Mouse (Mus musculus) hindbrain, embryonic 13.5 days (tissue): ENCODE data around the gene Tex44. TPM values are rescaled to one million over a fixed set of nuclear protein-coding genes. Genes with fewer than 3 reads are reported as not detected.

ENCODE experiments used
- ATAC-seq: fragments of 200-750 bp; cut with Nextera tagmentation; 2 replicates; pipeline ENCODE4 v1.8.0; 2017; ENCODE audit warnings: moderate TSS enrichment; ENCODE audit not compliant: low FRiP score
- H3K27ac ChIP-seq: fragments of 300-500 bp; sonication (generic); 2 replicates; pipeline ENCODE4 v1.5.1; 2015; ENCODE audit warnings: inconsistent platforms, mild to moderate bottlenecking, moderate library complexity
- H3K27me3 ChIP-seq: fragments of 300-500 bp; sonication (generic); 2 replicates; pipeline ENCODE4 v1.6.1; 2015; ENCODE audit warnings: mild to moderate bottlenecking, inconsistent platforms
- H3K36me3 ChIP-seq: fragments of 300-500 bp; sonication (generic); 2 replicates; pipeline ENCODE4 v1.6.1; 2015; ENCODE audit warnings: mild to moderate bottlenecking, inconsistent platforms
- H3K4me1 ChIP-seq: fragments of 300-500 bp; sonication (generic); replicated peaks from 2 replicates; pipeline ENCODE4 v1.6.1; 2015; ENCODE audit warnings: inconsistent platforms
- H3K4me2 ChIP-seq: fragments of 300-500 bp; sonication (generic); 2 replicates; pipeline ENCODE4 v1.6.1; 2015; ENCODE audit warnings: inconsistent platforms, mild to moderate bottlenecking, moderate library complexity
- H3K4me3 ChIP-seq: fragments of 300-500 bp; sonication (generic); 2 replicates; pipeline ENCODE4 v1.5.1; 2015; ENCODE audit warnings: mild to moderate bottlenecking, inconsistent platforms
- H3K9ac ChIP-seq: fragments of 300-500 bp; sonication (generic); 2 replicates; pipeline ENCODE4 v1.6.1; 2015; ENCODE audit warnings: mild to moderate bottlenecking, inconsistent platforms
- H3K9me3 ChIP-seq: fragments of 300-500 bp; sonication (generic); 2 replicates; pipeline ENCODE4 v1.6.1; 2016; ENCODE audit warnings: inconsistent platforms
- WGBS: fragments of 180-500 bp; shearing (Covaris S2); methylation state at CpG from one replicate; pipeline ENCODE4 v1.1.7; 2015; 5-methylcytosine and 5-hydroxymethylcytosine counted together
- polyA plus RNA-seq: library from polyadenylated mRNA; unstranded; fragments of >200 nt; fragmentation: Nextera tagmentation; extraction: Ambion mirVana; gene quantifications from 2 replicates; pipeline ENCODE4 v1.2.1, GENCODE M21; 2015

Gene Tex44
- polyA plus RNA-seq, 1 experiment from 2014 or later: not detected

GRCm38 (mm10) chr1:86424835-86425547 is 1.1 kb upstream of the Tex44 start:
- Histone ChIP-seq H3K27ac (peak overlapping the region; percentile 74), H3K9ac (peak overlapping the region; percentile 10; the same call in 1 of the 2 replicates), H3K4me1 (peaks cover 20% of the 10 kb centered on the region)

GRCm38 (mm10) chr1:86430056-86430455 is 3.9 kb downstream of the Tex44 start:
- Histone ChIP-seq H3K4me2 (no peak overlapping the region), H3K4me1 (peaks cover 18% of the 10 kb centered on the region), H3K9ac (no peak overlapping the region), H3K9me3 (no peaks in the 10 kb centered on the region), H3K4me3 (no peak overlapping the region), H3K36me3 (no peaks in the 10 kb centered on the region), H3K27me3 (no peaks in the 10 kb centered on the region), H3K27ac (no peak overlapping the region)
- 50% methylated on average over 2 of the region's 2 CpGs for WGBS
- ATAC-seq: no peak

More at GRCm38 (mm10) chr1:86424835-86425547, 1.1 kb upstream of the Tex44 start:
- no peaks in the 10 kb centered on the region for H3K36me3 ChIP-seq
- no peak overlapping the region for H3K4me3 ChIP-seq
- H3K9me3 ChIP-seq: no peaks in the 10 kb centered on the region
- H3K27me3 ChIP-seq: no peaks in the 10 kb centered on the region
- H3K4me2 ChIP-seq: no peak overlapping the region
- WGBS: 11% methylated on average over 11 of the region's 11 CpGs
- peak; percentile 52; the same call in 1 of the 2 replicates for ATAC-seq

- Histone ChIP-seq H3K27ac (peak overlapping the region; percentile 98), H3K4me1 (peaks cover 35% of the 10 kb centered on the region), H3K9ac (no peak overlapping the region), H3K36me3 (no peaks in the 10 kb centered on the region), H3K27me3 (no peaks in the 10 kb centered on the region), H3K4me2 (no peak overlapping the region), H3K9me3 (no peaks in the 10 kb centered on the region), H3K4me3 (no peak overlapping the region)
- ATAC-seq: no peak
- WGBS: 88% methylated on average over 4 of the region's 4 CpGs
Observed at GRCm38 (mm10) chr1:86432778-86433177, 6.6 kb downstream of the Tex44 start.

- H3K36me3 ChIP-seq: no peaks in the 10 kb centered on the region
- H3K27me3 ChIP-seq: no peaks in the 10 kb centered on the region
- peaks cover 41% of the 10 kb centered on the region for H3K4me1 ChIP-seq
- ATAC-seq: no peak
- no peak overlapping the region for H3K4me2 ChIP-seq
- H3K9me3 ChIP-seq: no peaks in the 10 kb centered on the region
- no peak overlapping the region for H3K9ac ChIP-seq
- H3K27ac ChIP-seq: peak overlapping the region; percentile 98
- WGBS: 79% methylated on average over 7 of the region's 7 CpGs
- H3K4me3 ChIP-seq: no peak overlapping the region
Observed at GRCm38 (mm10) chr1:86433359-86433758, 7.2 kb downstream of the Tex44 start.

GRCm38 (mm10) chr1:86434001-86434400 is 7.9 kb downstream of the Tex44 start:
- peaks cover 45% of the 10 kb centered on the region for H3K4me1 ChIP-seq
- 0% methylated on average over 11 of the region's 12 CpGs for WGBS

GRCm38 (mm10) chr1:86434439-86435201 is 8.5 kb downstream of the Tex44 start:
- Histone ChIP-seq H3K4me3 (peak overlapping the region; percentile 40), H3K36me3 (no peaks in the 10 kb centered on the region), H3K9ac (peak overlapping the region; percentile 74), H3K9me3 (no peaks in the 10 kb centered on the region), H3K4me1 (peaks cover 51% of the 10 kb centered on the region), H3K27ac (peak overlapping the region; percentile 98), H3K27me3 (no peaks in the 10 kb centered on the region), H3K4me2 (peak overlapping the region; percentile 64)
- ATAC-seq: peak; percentile 90
- 2% methylated on average over 45 of the region's 46 CpGs for WGBS

More at GRCm38 (mm10) chr1:86434001-86434400, 7.9 kb downstream of the Tex44 start:
- peak overlapping the region; percentile 98 for H3K27ac ChIP-seq
- H3K4me2 ChIP-seq: peak overlapping the region; percentile 64
- no peaks in the 10 kb centered on the region for H3K9me3 ChIP-seq
- H3K4me3 ChIP-seq: peak overlapping the region; percentile 40
- H3K36me3 ChIP-seq: no peaks in the 10 kb centered on the region
- ATAC-seq: peak; percentile 68
- peak overlapping the region; percentile 74 for H3K9ac ChIP-seq
- no peaks in the 10 kb centered on the region for H3K27me3 ChIP-seq

- peak overlapping the region; percentile 74; the same call in 1 of the 2 replicates for H3K9ac ChIP-seq
- peaks cover 59% of the 10 kb centered on the region for H3K4me1 ChIP-seq
- H3K4me2 ChIP-seq: peak overlapping the region; percentile 64
- peak; percentile 25 for ATAC-seq
- H3K27me3 ChIP-seq: no peaks in the 10 kb centered on the region
- H3K9me3 ChIP-seq: no peaks in the 10 kb centered on the region
- WGBS: 10% methylated on average over 13 of the region's 13 CpGs
- H3K4me3 ChIP-seq: 0 out of 2 replicates have a peak overlapping the region, but pooled peaks have one; percentile 40
- H3K27ac ChIP-seq: peak overlapping the region; percentile 98
- H3K36me3 ChIP-seq: no peaks in the 10 kb centered on the region
Observed at GRCm38 (mm10) chr1:86435302-86435821, 9.2 kb downstream of the Tex44 start.

GRCm38 (mm10) chr1:86437219-86438013 is 11.3 kb downstream of the Tex44 start:
- H3K4me1 ChIP-seq: peaks cover 79% of the 10 kb centered on the region

GRCm38 (mm10) chr1:86438014-86438319 is 11.8 kb downstream of the Tex44 start:
- H3K4me2 ChIP-seq: no peak overlapping the region
- no peaks in the 10 kb centered on the region for H3K27me3 ChIP-seq
- WGBS: 77% methylated on average over 6 of the region's 6 CpGs
- H3K36me3 ChIP-seq: no peaks in the 10 kb centered on the region
- no peak for ATAC-seq
- peaks cover 84% of the 10 kb centered on the region for H3K4me1 ChIP-seq
- no peak overlapping the region for H3K4me3 ChIP-seq
- H3K9me3 ChIP-seq: no peaks in the 10 kb centered on the region
- no peak overlapping the region for H3K27ac ChIP-seq
- H3K9ac ChIP-seq: peak overlapping the region; percentile 3; the same call in 1 of the 2 replicates

More at GRCm38 (mm10) chr1:86437219-86438013, 11.3 kb downstream of the Tex44 start:
- Histone ChIP-seq H3K9me3 (no peaks in the 10 kb centered on the region), H3K9ac (peak overlapping the region; percentile 3; the same call in 1 of the 2 replicates), H3K4me3 (no peak overlapping the region), H3K27ac (no peak overlapping the region), H3K4me2 (no peak overlapping the region), H3K27me3 (no peaks in the 10 kb centered on the region), H3K36me3 (no peaks in the 10 kb centered on the region)
- 65% methylated on average over 9 of the region's 9 CpGs for WGBS
- ATAC-seq: no peak

- no peak for ATAC-seq
- H3K27me3 ChIP-seq: no peaks in the 10 kb centered on the region
- no peak overlapping the region for H3K4me2 ChIP-seq
- no peaks in the 10 kb centered on the region for H3K36me3 ChIP-seq
- H3K27ac ChIP-seq: no peak overlapping the region
- peaks cover 87% of the 10 kb centered on the region for H3K4me1 ChIP-seq
- no peaks in the 10 kb centered on the region for H3K9me3 ChIP-seq
- WGBS: 71% methylated on average over 2 of the region's 2 CpGs
- no peak overlapping the region for H3K9ac ChIP-seq
- H3K4me3 ChIP-seq: no peak overlapping the region
Observed at GRCm38 (mm10) chr1:86438501-86438900, 12.4 kb downstream of the Tex44 start.

GRCm38 (mm10) chr1:86439487-86440170 is 13.5 kb downstream of the Tex44 start:
- Histone ChIP-seq H3K4me1 (peaks cover 86% of the 10 kb centered on the region), H3K27me3 (no peaks in the 10 kb centered on the region), H3K27ac (peak overlapping the region; percentile 99), H3K4me3 (no peak overlapping the region), H3K4me2 (0 out of 2 replicates have a peak overlapping the region, but pooled peaks have one; percentile 72), H3K36me3 (no peaks in the 10 kb centered on the region), H3K9ac (peak overlapping the region; percentile 55; the same call in 1 of the 2 replicates), H3K9me3 (no peaks in the 10 kb centered on the region)
- no peak for ATAC-seq
- WGBS: 33% methylated on average over 8 of the region's 8 CpGs
